In the genomic region with DNA sequence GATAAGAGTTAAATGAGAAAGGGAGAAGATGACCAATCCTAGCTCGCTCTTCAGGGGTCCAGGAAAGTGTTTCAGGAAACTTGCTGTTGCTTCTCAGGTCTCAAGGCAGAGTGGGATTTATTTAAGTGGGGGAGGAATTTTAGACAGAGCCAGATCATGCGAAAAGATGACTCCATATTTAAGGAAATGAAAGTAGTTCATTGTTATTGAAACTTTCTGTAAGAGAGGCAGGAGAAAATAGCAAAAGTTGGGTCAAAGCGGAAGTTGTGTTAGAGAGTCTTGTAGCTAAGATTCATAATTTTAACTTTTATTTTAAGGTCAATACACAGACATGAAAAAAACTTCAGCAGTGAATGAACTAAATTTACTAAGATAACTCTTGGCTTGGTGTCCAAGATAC, we compare ENCODE assay signal across 24 mouse cellular contexts. TPM values are rescaled to one million over a fixed set of nuclear protein-coding genes. Genes with fewer than 3 reads are reported as not detected.
A peak's percentile ranks its signal among the peaks of the same experiment; 100 is the strongest.
DNase-seq lines count a peak whose midpoint lies in the region; ATAC-seq and TF ChIP-seq lines count a peak whose summit lies in the region.
"Had no signal": no experiment of that assay in that cellular context is flagged by ENCODE, and none has a peak within 500 bp of the region (broad histone marks: within the 10 kb centered on the region; RNA-seq: fewer than 3 reads in every experiment).

No protein-coding gene starts in this region.

- no peak for TF ChIP-seq POLR2A in CH12.LX (IDR thresholded peaks at IDR 0.05; ENCODE audit: low read depth, low read length)

- no peaks in the 10 kb centered on the region for H3K36me3 ChIP-seq in CH12.LX (replicated peaks in 1 of 2; ENCODE audit: control insufficient read depth in 1 of 2, insufficient read depth in 1 of 2, low read length in 1 of 2)
- no peaks in the 10 kb centered on the region for H3K36me3 ChIP-seq in hindbrain, embryonic 16.5 days (ENCODE audit: control insufficient read depth, insufficient read depth, low read length)
- H3K36me3 ChIP-seq: forebrain, embryonic 10.5 days; G1E; hindbrain, embryonic 12.5 days; hindbrain, embryonic 15.5 days had no signal

- TF ChIP-seq RAD21 in CH12.LX (IDR thresholded peaks at IDR 0.05; ENCODE audit: low read depth, low read length) = no peak

- no peak overlapping the region for H3K27ac ChIP-seq in CH12.LX (ENCODE audit: insufficient read depth, low read depth)
- no peak overlapping the region for H3K27ac ChIP-seq in hindbrain, embryonic 16.5 days (ENCODE audit: low read depth, low read length)
- H3K27ac ChIP-seq: forebrain, embryonic 10.5 days; forebrain, embryonic 13.5 days; gastrocnemius, adult 2 months; heart, adult 2 months; hindbrain, embryonic 12.5 days; hindbrain, embryonic 15.5 days had no signal

- dilution Hi-C loops in CH12.LX (cut with MboI; ENCODE audit: extremely low pct_ligation_motif_present, extremely low pct_unique_long_range_greater_than_20kb, low sequenced_read_pairs) = no loop called here

- no peak overlapping the region for H3K9ac ChIP-seq in CH12.LX (ENCODE audit: insufficient read depth, low read depth)
- no peak overlapping the region for H3K9ac ChIP-seq in hindbrain, embryonic 16.5 days (ENCODE audit: low read depth, low read length)
- H3K9ac ChIP-seq: forebrain, embryonic 13.5 days; hindbrain, embryonic 12.5 days; hindbrain, embryonic 15.5 days had no signal

- H3K79me2 ChIP-seq in CH12.LX (replicated peaks; ENCODE audit: control insufficient read depth, extremely low read depth, insufficient read depth, poor library complexity, severe bottlenecking) = no peaks in the 10 kb centered on the region

- H3K4me3 ChIP-seq in CH12.LX (replicated peaks in 1 of 3; ENCODE audit: low read depth in 2 of 3, low read length in 2 of 3, poor library complexity in 1 of 3) = no peak overlapping the region
- no peak overlapping the region for H3K4me3 ChIP-seq in hindbrain, embryonic 16.5 days (ENCODE audit: low read length)
- H3K4me3 ChIP-seq: forebrain, embryonic 10.5 days; forebrain, embryonic 13.5 days; gastrocnemius, adult 2 months; heart, adult 2 months; hindbrain, embryonic 12.5 days; hindbrain, embryonic 15.5 days had no signal

- 91% methylated on average over 3 of the region's 3 CpGs for WGBS in hindbrain, embryonic 16.5 days

- H3K27me3 ChIP-seq in CH12.LX (replicated peaks) = peaks cover 2% of the 10 kb centered on the region
- no peaks in the 10 kb centered on the region for H3K27me3 ChIP-seq in hindbrain, embryonic 16.5 days (replicated peaks; ENCODE audit: control insufficient read depth, insufficient read depth, low read length)
- H3K27me3 ChIP-seq: forebrain, embryonic 13.5 days; hindbrain, embryonic 12.5 days; hindbrain, embryonic 15.5 days; Patski had no signal

- TF ChIP-seq CTCF in CH12.LX (conservative IDR thresholded peaks at IDR 0.05 in 1 of 2, IDR thresholded peaks at IDR 0.05 in 1 of 2; ENCODE audit: low read depth in 2 of 2, low read length in 2 of 2) = no peak

- peaks cover 12% of the 10 kb centered on the region for H3K9me3 ChIP-seq in CH12.LX (replicated peaks; ENCODE audit: low read length)
- no peaks in the 10 kb centered on the region for H3K9me3 ChIP-seq in hindbrain, embryonic 16.5 days (ENCODE audit: control insufficient read depth, low read length)
- H3K9me3 ChIP-seq: forebrain, embryonic 10.5 days; forebrain, embryonic 13.5 days; G1E; hindbrain, embryonic 12.5 days; hindbrain, embryonic 15.5 days had no signal

- TF ChIP-seq EP300 in CH12.LX (IDR thresholded peaks at IDR 0.05; ENCODE audit: low read length) = peak; percentile 63

- peak; percentile 76 for DNase-seq in A20 (ENCODE audit: low read depth, low spot score)
- no peak for DNase-seq in CH12.LX (ENCODE audit: extremely low read depth)
- no peak for DNase-seq in frontal cortex, postnatal 10 days (ENCODE audit: low spot score in 2 of 2)
- no peak for DNase-seq in urinary bladder, postnatal 10 days (ENCODE audit: low spot score)
- DNase-seq in adrenal gland, adult 8-10 months = no peak
- DNase-seq: adrenal gland, postnatal 14 days; cerebellum, adult 11-12 months; cerebellum, adult 8-10 months; cerebellum, postnatal 10 days; cerebellum, postnatal 36 days; gastrocnemius, adult 2 months; gastrocnemius, postnatal 14 days; heart, adult 2 months had no signal

- ATAC-seq in granulocyte monocyte progenitor cell, adult 5-6 weeks (replicated peaks; ENCODE audit: poor library complexity, severe bottlenecking) = peak; percentile 80
- 0 out of 2 replicates have a peak, but pooled peaks have one; percentile 14 for ATAC-seq in megakaryocyte progenitor cell, adult 5-6 weeks (replicated peaks; ENCODE audit: poor library complexity)
- ATAC-seq in hindbrain, embryonic 16.5 days = no peak
- ATAC-seq: forebrain, embryonic 13.5 days; forebrain, embryonic 16.5 days; Patski had no signal

- in situ Hi-C loops in CH12.LX (cut with MboI; ENCODE audit: low pct_ligation_motif_present, low pct_unique_long_range_greater_than_20kb, low sequenced_read_pairs) = no loop called here

- H3K4me1 ChIP-seq in CH12.LX (ENCODE audit: control insufficient read depth in 1 of 2, insufficient read depth in 2 of 2) = peaks cover 5 to 24% of the 10 kb centered on the region in 2 experiments; a peak in 3 of 4 replicates
- H3K4me1 ChIP-seq in hindbrain, embryonic 16.5 days (ENCODE audit: control insufficient read depth, insufficient read depth, low read depth, low read length) = no peaks in the 10 kb centered on the region
- H3K4me1 ChIP-seq: forebrain, embryonic 10.5 days; forebrain, embryonic 13.5 days; hindbrain, embryonic 12.5 days; hindbrain, embryonic 15.5 days had no signal

- peak overlapping the region; percentile 36; the same call in 1 of the 2 replicates for H3K4me2 ChIP-seq in CH12.LX (ENCODE audit: insufficient read depth, low read depth, poor library complexity, severe bottlenecking)
- H3K4me2 ChIP-seq in hindbrain, embryonic 16.5 days (ENCODE audit: low read length) = no peak overlapping the region
- H3K4me2 ChIP-seq: forebrain, embryonic 13.5 days; heart, embryonic 11.5 days; hindbrain, embryonic 12.5 days; hindbrain, embryonic 15.5 days had no signal

TF ChIP-seq in CH12.LX, 34 proteins besides CTCF, POLR2A, EP300 and RAD21:
- no peak for TF ChIP-seq NRF1 (IDR thresholded peaks at IDR 0.05; ENCODE audit: low read depth, low read length)
- TF ChIP-seq IRF4 (IDR thresholded peaks at IDR 0.05; ENCODE audit: low read depth, low read length) = peak; percentile 69
- no peak for TF ChIP-seq MAFK (IDR thresholded peaks at IDR 0.05; ENCODE audit: insufficient replicate concordance, low read length)

RNA-seq across cellular contexts. Expression of a gene that starts 22.0 kb away (rescaled TPM):
- total RNA-seq in CH12.LX (2012; rRNA removed) (31.0 and 31.9 TPM in 2 replicates), CH12.LX (2014; rRNA removed) (80.3 and 84.1 TPM in 2 replicates)
- 72.6 and 80.5 TPM in 2 replicates for polyA plus RNA-seq in CH12.LX (2012; ENCODE audit: insufficient read length, low read depth)
- total RNA-seq in granulocyte monocyte progenitor cell, adult 5-6 weeks (2014; fragmentation: Nextera tagmentation) = 21.4 and 39.2 TPM in 2 replicates
- total RNA-seq in granulocyte monocyte progenitor cell, adult 5-6 weeks (2017) = 38.9 and 44.3 TPM in 2 replicates
- 35.7 and 36.4 TPM in 2 replicates for total RNA-seq in megakaryocyte progenitor cell, adult 5-6 weeks (2015)
- total RNA-seq in megakaryocyte progenitor cell, adult 5-6 weeks (2017) = 42.2 and 42.5 TPM in 2 replicates
- polyA plus RNA-seq in hindbrain, embryonic 16.5 days (2015; fragmentation: Nextera tagmentation; extraction: Ambion mirVana) = 0.24 and 0.31 TPM in 2 replicates
- 1 to 10 TPM; 1.4 to 3.8 (median 2.9) TPM for total RNA-seq in adrenal gland, adult 8-10 months (2022)
- polyA plus RNA-seq: forebrain, embryonic 16.5 days; Patski had no signal

RNA-seq across cellular contexts. Expression of a gene that starts 31.2 kb away (rescaled TPM):
- 4.7 and 6.4 TPM in 2 replicates for total RNA-seq in CH12.LX (2012; rRNA removed)
- total RNA-seq in CH12.LX (2014; rRNA removed) = 1.6 and 1.8 TPM in 2 replicates
- polyA plus RNA-seq in CH12.LX (2012; ENCODE audit: insufficient read length, low read depth) = 8.6 and 9.1 TPM in 2 replicates
- 12.8 and 13.5 TPM in 2 replicates for total RNA-seq in granulocyte monocyte progenitor cell, adult 5-6 weeks (2014; fragmentation: Nextera tagmentation)
- total RNA-seq in granulocyte monocyte progenitor cell, adult 5-6 weeks (2017) = 7.0 and 10.4 TPM in 2 replicates
- 16.6 and 20.1 TPM in 2 replicates for total RNA-seq in megakaryocyte progenitor cell, adult 5-6 weeks (2015)
- 6.0 and 9.9 TPM in 2 replicates for total RNA-seq in megakaryocyte progenitor cell, adult 5-6 weeks (2017)
- polyA plus RNA-seq in hindbrain, embryonic 16.5 days (2015; fragmentation: Nextera tagmentation; extraction: Ambion mirVana) = 10.6 and 11.7 TPM in 2 replicates
- total RNA-seq in adrenal gland, adult 8-10 months (2022) = 10 to 100 TPM; 12.9 to 19.5 (median 15.9) TPM

Comparison
In these comparisons a context has a peak if more than half of its experiments do, and no peak if none do; other contexts are left out.
1. RNA of a gene that starts 22.0 kb away (total RNA-seq): 31.0 to 84.1 TPM in CH12.LX, 35.7 to 42.5 TPM in megakaryocyte progenitor cell, adult 5-6 weeks and 21.4 to 44.3 TPM in granulocyte monocyte progenitor cell, adult 5-6 weeks; 1.4 to 3.8 TPM in adrenal gland, adult 8-10 months; every median in the first group is over 4 times any median in the second.